Mouse (Mus musculus) ES-E14 (cell line): ENCODE results near the gene Zfp988.
"Not testable (repeated sequence)": the region's sequence is repeated elsewhere in the genome, so short reads cannot be mapped to it uniquely, and the experiment has no call there.

Experiments used
- CHD2 ChIP-seq: IDR thresholded peaks from 2 replicates; pipeline ENCODE4 v1.6.1; 2014; ENCODE audit warnings: mild to moderate bottlenecking, low read depth, low read length, inconsistent platforms
- HCFC1 ChIP-seq: IDR thresholded peaks from 2 replicates; pipeline ENCODE4 v1.6.1; 2012; ENCODE audit warnings: low read length, inconsistent platforms, borderline replicate concordance; ENCODE audit not compliant: insufficient read depth
- MAFK ChIP-seq: IDR thresholded peaks from 2 replicates; pipeline ENCODE4 v1.6.1; 2014; ENCODE audit warnings: mild to moderate bottlenecking, low read depth, low read length, inconsistent platforms; ENCODE audit not compliant: insufficient read depth
- ZC3H11A ChIP-seq: IDR thresholded peaks from 2 replicates; pipeline ENCODE4 v1.6.1; 2012; ENCODE audit warnings: low read depth, mild to moderate bottlenecking, inconsistent platforms, low read length, borderline replicate concordance
- ZNF384 ChIP-seq: IDR thresholded peaks from 2 replicates; pipeline ENCODE4 v1.6.1; 2012; ENCODE audit warnings: low read depth, low read length, inconsistent platforms

GRCm38 (mm10) chr4:147271601-147272000, 33.9 kb upstream of the Zfp988 start:
- not testable (repeated sequence) for TF ChIP-seq MAFK, HCFC1, ZNF384, CHD2, ZC3H11A
